Mouse (Mus musculus): ENCODE data around the gene Hrasls.

DNA sequence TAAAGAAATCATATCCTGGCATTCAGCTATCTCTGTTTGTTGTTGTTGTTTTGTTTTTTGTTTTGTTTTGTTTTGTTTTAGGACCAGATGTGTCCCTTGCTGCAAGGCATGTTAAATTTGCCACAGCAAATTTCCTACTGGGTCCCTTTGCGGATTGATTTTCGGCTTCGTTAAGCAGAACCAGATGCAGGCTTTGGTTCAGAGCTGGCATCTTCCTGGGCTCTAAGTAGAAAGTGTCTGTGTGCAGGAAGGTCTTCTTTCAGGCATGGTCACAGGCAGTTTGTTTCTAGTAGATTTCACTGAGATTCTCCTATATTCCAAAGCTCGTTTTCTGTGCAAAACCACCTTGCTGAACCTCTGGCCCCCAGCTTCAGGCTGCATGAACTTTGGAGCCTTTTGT is 42.4 kb upstream of the Hrasls start:
- TF ChIP-seq MAX (IDR thresholded peaks at IDR 0.05; ENCODE audit: low read length) (no peak), CTCF (IDR thresholded peaks at IDR 0.05 in 2 of 3, conservative IDR thresholded peaks at IDR 0.05 in 1 of 3; ENCODE audit: control insufficient read depth in 1 of 3, insufficient read depth in 1 of 3, low read depth in 2 of 3, low read length in 3 of 3, poor library complexity in 1 of 3, severe bottlenecking in 1 of 3) (no peak), UBTF (IDR thresholded peaks at IDR 0.05; ENCODE audit: borderline replicate concordance, insufficient read depth, low read depth, low read length) (no peak), ELF1 (IDR thresholded peaks at IDR 0.05; ENCODE audit: low read depth, low read length) (no peak)

Data from MEL (cell line).